Mouse (Mus musculus) neural tube, embryonic 14.5 days (tissue): Measurements from ENCODE around the gene Samd14. TPM values are rescaled to one million over a fixed set of nuclear protein-coding genes. Genes with fewer than 3 reads are reported as not detected.
A peak's percentile ranks its signal among the peaks of the same experiment; 100 is the strongest.

ENCODE experiments used
- ATAC-seq: fragments of 200-750 bp; cut with Nextera tagmentation; 2 replicates; pipeline ENCODE4 v1.8.0; 2017; ENCODE audit warnings: low read depth, mild to moderate bottlenecking, moderate TSS enrichment, moderate library complexity
- H3K27ac ChIP-seq: fragments of 300-500 bp; sonication (generic); 2 replicates; pipeline ENCODE4 v1.5.1; 2014; ENCODE audit warnings: low read depth, mild to moderate bottlenecking, control low read depth, low read length, moderate library complexity, mixed read lengths
- H3K27me3 ChIP-seq: fragments of 300-500 bp; sonication (generic); 2 replicates; pipeline ENCODE4 v1.6.1; 2014; ENCODE audit warnings: low read length; ENCODE audit not compliant: control insufficient read depth, insufficient read depth
- H3K36me3 ChIP-seq: fragments of 300-500 bp; sonication (generic); 2 replicates; pipeline ENCODE4 v1.6.1; 2014; ENCODE audit warnings: low read length, mixed read lengths; ENCODE audit not compliant: control insufficient read depth, insufficient read depth
- H3K4me1 ChIP-seq: fragments of 300-500 bp; sonication (generic); 2 replicates; pipeline ENCODE4 v1.6.1; 2014; ENCODE audit warnings: low read length; ENCODE audit not compliant: control insufficient read depth, insufficient read depth
- H3K4me2 ChIP-seq: fragments of 300-500 bp; sonication (generic); 2 replicates; pipeline ENCODE4 v1.6.1; 2014; ENCODE audit warnings: mild to moderate bottlenecking, low read depth, low read length, control low read depth
- H3K4me3 ChIP-seq: fragments of 300-500 bp; sonication (generic); 2 replicates; pipeline ENCODE4 v1.5.1; 2014; ENCODE audit warnings: low read depth, low read length, control low read depth, mixed read lengths
- H3K9ac ChIP-seq: fragments of 300-500 bp; sonication (generic); replicated peaks from 2 replicates; pipeline ENCODE4 v1.6.1; 2014; ENCODE audit warnings: low read depth, mild to moderate bottlenecking, control low read depth, low read length, mixed read lengths
- H3K9me3 ChIP-seq: fragments of 300-500 bp; sonication (generic); 2 replicates; pipeline ENCODE4 v1.6.1; 2016; ENCODE audit warnings: low read length; ENCODE audit not compliant: control insufficient read depth
- WGBS: fragments of 180-500 bp; shearing (Covaris S2); extraction: QIAGEN DNeasy Blood & Tissue Kit; methylation state at CpG from one replicate; pipeline ENCODE4 v1.1.7; 2014; 5-methylcytosine and 5-hydroxymethylcytosine counted together
- polyA plus RNA-seq: library from polyadenylated mRNA; unstranded; fragments of >200 nt; fragmentation: Nextera tagmentation; extraction: Ambion mirVana; gene quantifications from 2 replicates; pipeline ENCODE4 v1.2.1, GENCODE M21; 2014

Samd14 gene
- polyA plus RNA-seq, 1 experiment from 2014 or later: 131 TPM

DNA sequence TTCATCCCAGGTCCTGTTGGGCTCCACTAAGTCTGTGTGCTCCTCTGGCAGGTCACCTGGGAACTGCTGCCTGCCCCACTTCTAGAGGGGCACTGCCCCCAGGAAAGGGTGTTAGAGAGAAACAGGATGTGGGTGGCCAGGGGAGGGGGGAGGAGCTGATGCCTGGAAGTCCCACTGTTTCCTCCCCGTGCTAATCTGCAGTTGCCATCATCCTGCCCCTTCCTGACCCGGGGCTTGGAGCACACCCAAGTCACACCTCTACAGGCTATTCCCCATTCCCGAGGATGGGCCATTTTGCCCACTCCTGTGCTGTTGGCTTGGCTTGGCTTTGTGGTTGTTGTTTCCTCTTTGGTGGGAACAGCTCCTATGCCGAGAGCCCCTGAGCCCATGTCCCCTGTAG, 9.1 kb upstream of the Samd14 start:
- peaks cover 23% of the 10 kb centered on the region for H3K4me1 ChIP-seq
- H3K36me3 ChIP-seq: peaks cover 59% of the 10 kb centered on the region

DNA sequence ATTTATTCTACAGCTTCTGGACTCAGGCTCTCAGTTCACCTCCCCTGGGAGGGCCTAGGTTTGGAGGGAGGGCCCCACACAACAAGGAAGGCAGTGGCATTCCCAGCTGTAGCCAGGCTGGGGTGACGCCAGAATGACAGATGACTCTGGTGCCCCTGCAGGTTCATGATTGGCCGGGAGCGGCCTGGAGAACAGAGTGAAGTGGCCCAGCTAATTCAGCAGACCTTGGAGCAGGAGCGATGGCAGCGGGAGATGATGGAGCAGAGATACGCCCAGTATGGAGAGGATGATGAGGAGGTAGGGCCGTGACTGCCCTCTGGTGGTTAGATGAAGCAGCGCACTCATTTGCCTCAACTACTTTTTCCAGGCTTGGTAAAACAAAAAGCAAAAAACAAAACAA, 8.6 kb upstream of the Samd14 start:
- peaks cover 62% of the 10 kb centered on the region for H3K36me3 ChIP-seq
- peak overlapping the region; percentile 55; the same call in 1 of the 2 replicates for H3K27ac ChIP-seq
- 2% methylated on average over 8 of the region's 8 CpGs for WGBS
- ATAC-seq: peak; percentile 59
- H3K9me3 ChIP-seq: no peaks in the 10 kb centered on the region
- peaks cover 18% of the 10 kb centered on the region for H3K4me1 ChIP-seq
- H3K4me3 ChIP-seq: no peak overlapping the region
- H3K27me3 ChIP-seq: no peaks in the 10 kb centered on the region
- H3K9ac ChIP-seq: no peak overlapping the region
- no peak overlapping the region for H3K4me2 ChIP-seq

More for the DNA sequence above, 9.1 kb upstream of the Samd14 start:
- 45% methylated on average over 4 of the region's 4 CpGs for whole genome bisulfite sequencing
- Histone ChIP-seq H3K27ac (0 out of 2 replicates have a peak overlapping the region, but pooled peaks have one; percentile 55), H3K9me3 (no peaks in the 10 kb centered on the region), H3K9ac (no peak overlapping the region), H3K4me3 (no peak overlapping the region), H3K27me3 (no peaks in the 10 kb centered on the region), H3K4me2 (peak overlapping the region; percentile 0; the same call in 1 of the 2 replicates)
- peak; percentile 1; the same call in 1 of the 2 replicates for ATAC-seq

DNA sequence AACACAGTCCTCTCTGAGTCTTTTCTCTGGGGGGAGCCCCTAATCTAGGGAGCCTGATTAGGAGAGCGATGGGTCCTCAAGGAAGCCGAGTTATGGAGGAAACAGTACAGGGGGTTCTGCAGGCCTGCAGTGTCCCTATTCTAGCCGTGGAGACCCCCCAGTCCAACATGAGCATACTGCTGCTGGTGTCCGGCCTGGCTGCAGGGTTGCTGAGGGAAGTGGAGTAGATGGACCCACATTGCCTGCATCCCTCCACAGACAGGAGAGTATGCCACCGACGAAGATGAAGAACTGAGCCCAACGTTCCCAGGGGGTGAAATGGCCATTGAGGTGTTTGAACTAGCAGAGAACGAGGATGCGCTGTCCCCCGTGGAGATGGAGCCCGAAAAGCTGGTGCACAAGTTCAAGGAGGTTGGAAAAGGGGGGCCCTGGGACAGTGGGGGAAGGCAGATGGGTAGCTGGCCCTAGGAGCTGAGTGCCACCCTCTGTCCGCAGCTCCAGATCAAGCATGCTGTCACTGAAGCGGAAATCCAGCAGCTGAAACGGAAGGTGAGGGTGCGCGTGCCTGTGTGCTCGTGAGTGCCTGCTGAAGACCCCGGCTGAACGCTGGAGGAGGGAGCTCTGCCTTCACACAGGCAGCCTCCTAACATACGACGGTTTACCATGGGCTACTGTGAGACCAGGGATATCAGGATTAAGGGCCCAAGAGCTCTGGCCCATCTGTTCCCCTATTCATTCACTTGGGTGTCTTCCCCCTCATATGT, 7.9 kb upstream of the Samd14 start:
- ATAC-seq: no peak
- Histone ChIP-seq H3K36me3 (peaks cover 59% of the 10 kb centered on the region), H3K27ac (no peak overlapping the region), H3K4me2 (no peak overlapping the region), H3K4me1 (peaks cover 18% of the 10 kb centered on the region), H3K27me3 (no peaks in the 10 kb centered on the region), H3K9me3 (no peaks in the 10 kb centered on the region), H3K4me3 (no peak overlapping the region), H3K9ac (no peak overlapping the region)
- WGBS: 86% methylated on average over 21 of the region's 21 CpGs

DNA sequence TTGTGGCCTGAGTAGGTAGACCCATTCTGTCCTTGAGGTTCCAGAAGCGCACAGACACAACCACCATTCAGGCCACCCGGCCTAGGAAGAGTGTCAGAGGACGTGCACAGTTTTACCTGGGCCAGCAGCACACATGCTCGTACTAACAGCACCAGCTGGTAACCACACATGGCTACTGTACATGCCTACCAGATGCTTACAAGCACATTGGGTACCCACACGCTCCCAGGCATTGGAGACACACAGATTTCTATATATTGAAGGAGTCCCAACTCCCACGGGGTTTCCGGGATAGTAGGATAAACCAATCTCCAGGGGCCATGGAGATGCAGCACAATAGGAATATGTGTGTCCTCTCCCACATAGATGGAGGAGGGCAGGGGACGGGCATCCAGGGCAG, 7.0 kb upstream of the Samd14 start:
- Histone ChIP-seq H3K4me3 (no peak overlapping the region), H3K4me1 (peaks cover 18% of the 10 kb centered on the region), H3K27ac (no peak overlapping the region), H3K9ac (no peak overlapping the region), H3K36me3 (peaks cover 56% of the 10 kb centered on the region), H3K4me2 (no peak overlapping the region), H3K9me3 (no peaks in the 10 kb centered on the region), H3K27me3 (no peaks in the 10 kb centered on the region)
- 98% methylated on average over 8 of the region's 8 CpGs for WGBS
- ATAC-seq: no peak

DNA sequence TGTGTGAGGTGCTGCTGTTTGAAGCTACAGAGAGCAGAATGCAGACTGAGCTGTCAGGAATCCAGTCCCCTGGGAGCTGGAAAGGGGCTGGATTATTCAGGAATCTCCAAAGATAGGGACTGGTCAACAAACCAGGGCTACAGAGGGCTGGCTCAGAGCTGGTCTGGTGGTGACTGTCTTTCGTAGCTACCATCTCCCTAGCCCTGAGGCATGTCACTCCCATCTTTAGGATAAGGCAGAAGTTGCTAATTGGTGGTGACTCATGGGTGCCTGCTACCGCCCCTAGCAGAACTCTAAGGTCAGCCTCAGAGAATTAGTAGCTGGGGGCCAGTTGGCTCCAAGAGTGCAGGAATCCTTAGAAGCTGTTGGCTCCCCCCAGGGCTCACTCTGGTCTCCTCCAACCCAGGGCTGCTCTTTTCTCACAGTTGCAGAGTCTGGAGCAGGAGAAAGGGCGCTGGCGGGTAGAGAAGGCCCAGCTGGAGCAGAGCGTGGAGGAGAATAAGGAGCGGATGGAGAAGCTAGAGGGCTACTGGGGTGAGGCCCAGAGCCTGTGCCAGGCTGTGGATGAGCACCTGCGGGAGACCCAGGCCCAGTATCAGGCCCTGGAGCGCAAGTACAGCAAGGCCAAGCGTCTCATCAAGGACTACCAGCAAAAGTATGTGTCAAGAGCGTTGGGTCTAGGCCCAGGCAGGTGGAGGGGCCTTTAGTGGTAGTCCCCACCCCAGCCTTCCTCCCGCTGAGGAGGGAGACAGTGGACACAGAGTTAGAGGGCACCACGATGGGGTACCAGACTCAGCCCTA, 5.3 kb upstream of the Samd14 start:
- no peak overlapping the region for H3K27ac ChIP-seq
- H3K36me3 ChIP-seq: peaks cover 52% of the 10 kb centered on the region
- H3K4me3 ChIP-seq: no peak overlapping the region
- H3K9ac ChIP-seq: no peak overlapping the region
- H3K4me1 ChIP-seq: peaks cover 22% of the 10 kb centered on the region
- H3K27me3 ChIP-seq: no peaks in the 10 kb centered on the region
- 85% methylated on average over 12 of the region's 12 CpGs for WGBS
- ATAC-seq: no peak
- H3K4me2 ChIP-seq: no peak overlapping the region
- no peaks in the 10 kb centered on the region for H3K9me3 ChIP-seq

DNA sequence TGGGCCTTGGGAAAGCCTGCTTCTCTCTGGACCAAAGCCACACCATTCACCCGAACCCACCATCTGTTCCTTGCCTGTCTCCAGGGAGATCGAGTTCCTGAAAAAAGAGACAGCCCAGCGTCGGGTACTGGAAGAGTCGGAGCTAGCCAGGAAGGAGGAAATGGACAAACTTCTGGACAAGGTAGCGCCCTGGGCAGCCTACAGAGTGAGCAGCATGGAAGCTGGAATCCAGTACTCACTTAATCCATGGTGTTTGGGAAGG, 4.8 kb upstream of the Samd14 start:
- no peak overlapping the region for H3K4me3 ChIP-seq
- H3K9me3 ChIP-seq: no peaks in the 10 kb centered on the region
- H3K4me2 ChIP-seq: no peak overlapping the region
- no peak overlapping the region for H3K27ac ChIP-seq
- no peaks in the 10 kb centered on the region for H3K27me3 ChIP-seq
- ATAC-seq: no peak
- peaks cover 47% of the 10 kb centered on the region for H3K36me3 ChIP-seq
- H3K9ac ChIP-seq: no peak overlapping the region
- WGBS: 61% methylated on average over 6 of the region's 6 CpGs
- H3K4me1 ChIP-seq: peaks cover 22% of the 10 kb centered on the region

DNA sequence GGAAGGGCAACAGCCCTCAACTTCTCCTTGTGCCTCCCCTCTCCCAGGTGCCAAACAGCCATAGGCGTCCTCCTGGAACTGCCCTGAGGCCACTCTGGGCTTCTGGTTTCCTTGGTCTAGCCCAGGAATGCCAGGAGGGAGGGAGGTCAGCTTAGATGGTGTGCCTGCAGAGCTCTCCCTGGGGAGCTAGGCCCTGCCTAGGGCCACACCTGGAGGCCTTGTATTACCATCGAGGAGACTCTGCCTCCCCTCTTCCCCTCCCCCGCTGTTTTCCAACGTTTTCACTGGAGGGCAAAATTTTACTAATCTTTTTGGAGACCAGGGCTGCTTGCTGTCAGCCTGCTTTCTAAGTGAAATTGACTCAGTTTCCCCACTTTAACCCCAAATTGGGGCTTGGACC, 3.6 kb upstream of the Samd14 start:
- WGBS: 46% methylated on average over 4 of the region's 4 CpGs
- H3K27ac ChIP-seq: peak overlapping the region; percentile 69
- peaks cover 16% of the 10 kb centered on the region for H3K4me1 ChIP-seq
- 0 out of 2 replicates have a peak overlapping the region, but pooled peaks have one; percentile 32 for H3K9ac ChIP-seq
- no peaks in the 10 kb centered on the region for H3K9me3 ChIP-seq
- ATAC-seq: no peak
- H3K27me3 ChIP-seq: no peaks in the 10 kb centered on the region
- peaks cover 35% of the 10 kb centered on the region for H3K36me3 ChIP-seq
- H3K4me2 ChIP-seq: peak overlapping the region; percentile 53
- H3K4me3 ChIP-seq: peak overlapping the region; percentile 19; the same call in 1 of the 2 replicates

DNA sequence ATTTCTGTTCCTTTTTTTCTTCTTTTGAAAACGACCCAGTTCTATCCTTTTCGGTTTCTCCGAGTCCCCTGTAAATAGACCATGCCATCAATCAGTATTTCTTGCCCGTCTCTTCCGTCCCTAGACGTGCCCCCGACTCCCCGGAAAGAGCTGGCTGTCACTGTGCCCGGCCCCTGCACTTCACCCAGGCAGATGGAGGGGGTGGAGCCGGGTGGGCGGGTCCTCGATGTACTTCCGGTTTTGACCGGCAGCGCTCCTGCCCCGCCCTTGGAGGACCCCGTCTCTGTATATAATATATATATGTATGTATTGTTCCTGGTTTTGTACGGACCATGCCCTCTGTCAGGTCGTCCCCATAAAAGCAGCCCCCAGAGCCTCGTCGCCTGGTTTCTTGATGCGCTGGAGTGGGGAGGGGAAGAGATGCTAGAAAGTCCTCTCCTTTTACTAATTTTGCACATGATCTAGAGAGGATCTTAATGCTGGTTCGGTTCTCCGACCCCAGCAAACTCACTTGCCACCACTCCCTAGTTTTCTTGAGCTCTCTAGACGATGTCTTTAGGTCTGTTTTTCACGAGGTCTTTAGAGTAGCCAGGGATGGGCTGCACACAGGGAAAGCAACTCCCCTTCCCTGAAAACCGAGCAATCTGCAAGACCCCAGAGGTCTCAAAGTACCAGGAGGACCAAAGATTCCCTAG, 3.0 kb upstream of the Samd14 start:
- peak overlapping the region; percentile 19 for H3K4me3 ChIP-seq
- 2% methylated on average over 27 of the region's 27 CpGs for whole genome bisulfite sequencing
- ATAC-seq: peak; percentile 69
- H3K9me3 ChIP-seq: no peaks in the 10 kb centered on the region
- H3K36me3 ChIP-seq: peaks cover 31% of the 10 kb centered on the region
- no peaks in the 10 kb centered on the region for H3K27me3 ChIP-seq
- peak overlapping the region; percentile 69 for H3K27ac ChIP-seq
- H3K4me2 ChIP-seq: peak overlapping the region; percentile 53
- peaks cover 17% of the 10 kb centered on the region for H3K4me1 ChIP-seq
- H3K9ac ChIP-seq: peak overlapping the region; percentile 48; the same call in 1 of the 2 replicates
